ENCODE assay signal across 9 mouse cellular contexts in the genomic region with DNA sequence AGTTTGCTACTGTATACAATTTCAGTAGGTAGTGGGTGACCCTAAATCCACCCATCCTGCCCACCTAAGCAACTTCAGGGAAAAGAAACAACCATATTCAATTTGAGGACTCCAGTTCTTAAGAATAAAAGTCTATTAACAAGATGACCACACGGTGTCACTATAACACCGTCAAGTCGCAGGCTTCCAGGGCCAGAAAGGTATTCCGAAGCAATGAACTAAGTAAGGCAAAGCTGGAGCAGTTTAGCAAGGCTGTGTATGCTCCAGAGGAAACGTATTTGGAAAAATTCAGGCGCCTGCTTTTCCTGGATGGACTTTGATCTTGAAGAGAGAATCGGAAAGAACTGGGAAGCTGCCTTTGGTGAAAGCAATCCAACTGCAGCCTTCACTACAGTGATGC. TPM values are rescaled to one million over a fixed set of nuclear protein-coding genes. Genes with fewer than 3 reads are reported as not detected.
DNase-seq lines count a peak whose midpoint lies in the region; ATAC-seq and TF ChIP-seq lines count a peak whose summit lies in the region.
"Had no signal": no experiment of that assay in that cellular context is flagged by ENCODE, and none has a peak within 500 bp of the region (broad histone marks: within the 10 kb centered on the region; RNA-seq: fewer than 3 reads in every experiment).

No protein-coding gene starts in this region.

- TF ChIP-seq CTCF in spleen, adult 2 months (IDR thresholded peaks at IDR 0.05; ENCODE audit: extremely low read depth, insufficient read depth, insufficient read length, insufficient replicate concordance) = peak; percentile 50; the same call in 1 of the 2 replicates

- peak; percentile 78 for ATAC-seq in hindbrain, embryonic 16.5 days
- ATAC-seq in erythroblast, adult 5-6 weeks (replicated peaks; ENCODE audit: low FRiP score, poor library complexity, severe bottlenecking) = no peak

- H3K4me2 ChIP-seq in hindbrain, embryonic 16.5 days (ENCODE audit: low read length) = no peak overlapping the region
- H3K4me2 ChIP-seq: heart, embryonic 13.5 days had no signal

- H3K4me1 ChIP-seq in spleen, adult 2 months (ENCODE audit: control insufficient read depth, insufficient read depth, insufficient read length) = no peaks in the 10 kb centered on the region
- no peaks in the 10 kb centered on the region for H3K4me1 ChIP-seq in embryonic facial prominence, embryonic 10.5 days
- no peaks in the 10 kb centered on the region for H3K4me1 ChIP-seq in hindbrain, embryonic 16.5 days (ENCODE audit: control insufficient read depth, insufficient read depth, low read depth, low read length)
- H3K4me1 ChIP-seq: heart, embryonic 13.5 days had no signal

- no peaks in the 10 kb centered on the region for H3K36me3 ChIP-seq in spleen, adult 2 months (ENCODE audit: control insufficient read depth, insufficient read depth, low read length)
- no peaks in the 10 kb centered on the region for H3K36me3 ChIP-seq in embryonic facial prominence, embryonic 10.5 days (replicated peaks)
- no peaks in the 10 kb centered on the region for H3K36me3 ChIP-seq in hindbrain, embryonic 16.5 days (ENCODE audit: control insufficient read depth, insufficient read depth, low read length)
- H3K36me3 ChIP-seq: heart, embryonic 13.5 days had no signal

- no peaks in the 10 kb centered on the region for H3K9me3 ChIP-seq in embryonic facial prominence, embryonic 10.5 days
- no peaks in the 10 kb centered on the region for H3K9me3 ChIP-seq in hindbrain, embryonic 16.5 days (ENCODE audit: control insufficient read depth, low read length)
- H3K9me3 ChIP-seq: heart, embryonic 13.5 days had no signal

- DNase-seq in spleen, adult 2 months (ENCODE audit: low read depth in 1 of 2, low spot score in 2 of 2) = peak; percentile 7 to 14
- DNase-seq in spleen, postnatal 4 days (ENCODE audit: low spot score in 2 of 2) = no peak
- peak; percentile 27 for DNase-seq in adrenal gland, adult 2 months
- peak; percentile 66 for DNase-seq in embryonic facial prominence, embryonic 10.5 days (ENCODE audit: low spot score)
- peak; percentile 60 to 61 for DNase-seq in left cerebral cortex, postnatal 14 days (ENCODE audit: low spot score in 2 of 2)
- peak; percentile 76 for DNase-seq in naive thymus-derived CD4-positive, alpha-beta T cell, adult 2 months (ENCODE audit: low read depth)

- H3K4me3 ChIP-seq in spleen, adult 2 months (ENCODE audit: extremely low read depth, insufficient read depth, insufficient read length) = no peak overlapping the region
- no peak overlapping the region for H3K4me3 ChIP-seq in embryonic facial prominence, embryonic 10.5 days
- H3K4me3 ChIP-seq in hindbrain, embryonic 16.5 days (ENCODE audit: low read length) = no peak overlapping the region
- H3K4me3 ChIP-seq: heart, embryonic 13.5 days had no signal

- H3K27ac ChIP-seq in spleen, adult 2 months (ENCODE audit: insufficient read depth, low read length) = no peak overlapping the region
- no peak overlapping the region for H3K27ac ChIP-seq in embryonic facial prominence, embryonic 10.5 days (replicated peaks)
- H3K27ac ChIP-seq in hindbrain, embryonic 16.5 days (ENCODE audit: low read depth, low read length) = no peak overlapping the region
- H3K27ac ChIP-seq: heart, embryonic 13.5 days had no signal

- no peak overlapping the region for H3K9ac ChIP-seq in hindbrain, embryonic 16.5 days (ENCODE audit: low read depth, low read length)
- H3K9ac ChIP-seq: heart, embryonic 13.5 days had no signal

- TF ChIP-seq POLR2A in spleen, adult 2 months (IDR thresholded peaks at IDR 0.05; ENCODE audit: low read depth, low read length) = no peak

- intact Hi-C loops in left cerebral cortex, postnatal 14 days (cut with DNase I) = loop anchor here (5.0 kb wide), 3 partner anchors 958 to 1353 kb away; a partner anchor contains a TSS

- WGBS in spleen, adult 2 months = 5% methylated on average over 7 of the region's 7 CpGs
- WGBS in embryonic facial prominence, embryonic 10.5 days = 4% methylated on average over 7 of the region's 7 CpGs
- WGBS in hindbrain, embryonic 16.5 days = 2% methylated on average over 7 of the region's 7 CpGs

- no peaks in the 10 kb centered on the region for H3K27me3 ChIP-seq in spleen, adult 2 months (ENCODE audit: control insufficient read depth, insufficient read depth, low read length)
- no peaks in the 10 kb centered on the region for H3K27me3 ChIP-seq in embryonic facial prominence, embryonic 10.5 days (replicated peaks; ENCODE audit: low read depth, poor library complexity, severe bottlenecking)
- no peaks in the 10 kb centered on the region for H3K27me3 ChIP-seq in hindbrain, embryonic 16.5 days (replicated peaks; ENCODE audit: control insufficient read depth, insufficient read depth, low read length)

RNA-seq across cellular contexts. Expression of a gene that starts 27.1 kb away (rescaled TPM):
- not detected in 2 replicates for polyA plus RNA-seq in spleen, adult 2 months (2012; rRNA removed)
- not detected for total RNA-seq in adrenal gland, adult 2 months (2021)
- not detected in 2 replicates for polyA plus RNA-seq in adrenal gland, adult 2 months (2012; rRNA removed)
- polyA plus RNA-seq in embryonic facial prominence, embryonic 10.5 days (2016; fragmentation: Nextera tagmentation; extraction: Ambion mirVana) = 0.05 TPM in 1 of 2 replicates, not detected in the other
- polyA plus RNA-seq in hindbrain, embryonic 16.5 days (2015; fragmentation: Nextera tagmentation; extraction: Ambion mirVana) = 0.09 and 0.20 TPM in 2 replicates
- not detected for total RNA-seq in left cerebral cortex, postnatal 14 days (2021)
- total RNA-seq in erythroblast, adult 5-6 weeks (2015; ENCODE audit: low replicate concordance) = not detected in 2 replicates
- total RNA-seq in erythroblast, adult 5-6 weeks (2017; ENCODE audit: low replicate concordance) = not detected in 2 replicates
- polyA plus RNA-seq: heart, embryonic 13.5 days had no signal

RNA-seq across cellular contexts. Expression of a gene that starts 43.8 kb away (rescaled TPM):
- not detected in 2 replicates for polyA plus RNA-seq in spleen, adult 2 months (2012; rRNA removed)
- not detected for total RNA-seq in adrenal gland, adult 2 months (2021)
- polyA plus RNA-seq in adrenal gland, adult 2 months (2012; rRNA removed) = not detected in 2 replicates
- not detected in 2 replicates for polyA plus RNA-seq in embryonic facial prominence, embryonic 10.5 days (2016; fragmentation: Nextera tagmentation; extraction: Ambion mirVana)
- polyA plus RNA-seq in hindbrain, embryonic 16.5 days (2015; fragmentation: Nextera tagmentation; extraction: Ambion mirVana) = not detected in 2 replicates
- total RNA-seq in left cerebral cortex, postnatal 14 days (2021) = not detected
- not detected in 2 replicates for total RNA-seq in erythroblast, adult 5-6 weeks (2015; ENCODE audit: low replicate concordance)
- not detected in 2 replicates for total RNA-seq in erythroblast, adult 5-6 weeks (2017; ENCODE audit: low replicate concordance)
- polyA plus RNA-seq: heart, embryonic 13.5 days had no signal

Comparison
In these comparisons a context has a peak if more than half of its experiments do, and no peak if none do; other contexts are left out.
1. DNase-seq: peak in spleen, adult 2 months (2 of 2), adrenal gland, adult 2 months (single experiment), embryonic facial prominence, embryonic 10.5 days (single experiment), left cerebral cortex, postnatal 14 days (2 of 2) and naive thymus-derived CD4-positive, alpha-beta T cell, adult 2 months (single experiment); none in spleen, postnatal 4 days (0 of 2).